8 mouse cellular contexts compared by ENCODE assay signal in the genomic region with DNA sequence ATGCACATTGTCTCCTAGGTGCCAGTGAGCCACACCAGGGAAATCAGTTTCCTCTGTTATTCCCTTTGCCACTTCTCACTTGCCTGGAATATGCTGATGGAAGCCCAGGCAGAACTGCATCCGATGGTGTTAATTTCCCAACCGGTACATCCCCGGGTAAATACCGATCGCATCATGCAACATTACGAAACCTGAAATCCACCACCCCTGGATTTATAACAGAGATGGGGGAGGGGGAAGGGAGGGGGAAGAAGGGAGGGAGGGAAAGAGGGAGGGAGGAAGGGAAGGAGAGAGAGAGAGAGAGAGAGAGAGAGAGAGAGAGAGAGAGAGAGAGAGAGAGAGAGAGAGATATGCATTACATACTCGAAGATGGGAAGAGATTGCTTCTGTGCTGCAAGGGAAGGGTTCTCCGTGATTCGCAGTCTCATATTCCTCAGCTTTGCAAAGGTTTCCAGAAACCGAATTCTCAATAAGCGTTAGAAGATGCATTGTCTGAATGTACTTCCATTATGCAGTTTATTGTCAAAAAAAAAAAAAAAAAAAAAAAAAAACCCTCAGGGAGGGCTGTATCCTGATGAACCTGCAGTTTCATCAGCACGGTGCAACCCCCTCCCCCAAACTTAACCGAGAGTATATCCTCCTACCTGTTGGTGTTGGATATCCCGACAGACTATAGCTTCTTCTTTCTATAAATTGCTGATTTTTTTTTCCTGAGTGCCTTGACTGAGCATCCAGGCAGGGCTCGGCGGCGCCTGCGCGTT. TPM values are rescaled to one million over a fixed set of nuclear protein-coding genes. Genes with fewer than 3 reads are reported as not detected.
A peak's percentile ranks its signal among the peaks of the same experiment; 100 is the strongest.
DNase-seq lines count a peak whose midpoint lies in the region; ATAC-seq and TF ChIP-seq lines count a peak whose summit lies in the region.

No protein-coding gene starts in this region.

- H3K9ac ChIP-seq in heart, embryonic 16.5 days (ENCODE audit: low read length), result peak overlapping the region; percentile 76
- peak overlapping the region; percentile 98 for H3K9ac ChIP-seq in forebrain, embryonic 15.5 days (replicated peaks)
- peak overlapping the region; percentile 74 for H3K9ac ChIP-seq in midbrain, embryonic 16.5 days (ENCODE audit: low read depth, low read length)

- intact Hi-C loops in heart, postnatal 25 days (cut with DNase I), result loop anchor here (2.0 kb wide), 1 partner anchor 33 kb away; a partner anchor contains a TSS
- intact Hi-C loops in gastrocnemius, postnatal 36 days (cut with DNase I), result no loop called here

- H3K36me3 ChIP-seq in heart, embryonic 16.5 days (ENCODE audit: control insufficient read depth, insufficient read depth), result no peaks in the 10 kb centered on the region
- no peaks in the 10 kb centered on the region for H3K36me3 ChIP-seq in forebrain, embryonic 15.5 days
- H3K36me3 ChIP-seq in midbrain, embryonic 16.5 days (ENCODE audit: control insufficient read depth, insufficient read depth, low read length), result no peaks in the 10 kb centered on the region

- H3K4me1 ChIP-seq in heart, embryonic 16.5 days (ENCODE audit: control insufficient read depth, insufficient read depth, low read length), result peaks cover 3% of the 10 kb centered on the region; the same call in 1 of the 2 replicates
- peaks cover 8% of the 10 kb centered on the region for H3K4me1 ChIP-seq in bone marrow macrophage, adult 2 months (ENCODE audit: control insufficient read depth, insufficient read depth, low read length)
- peaks cover 22% of the 10 kb centered on the region for H3K4me1 ChIP-seq in forebrain, embryonic 15.5 days
- peaks cover 5% of the 10 kb centered on the region for H3K4me1 ChIP-seq in midbrain, embryonic 16.5 days (ENCODE audit: control insufficient read depth, insufficient read depth, low read length)

- no peak for DNase-seq in heart, postnatal 25 days (ENCODE audit: low spot score)
- DNase-seq in layer of hippocampus, postnatal 10 days (ENCODE audit: low spot score in 2 of 2), result peak; percentile 25 to 52
- DNase-seq in gastrocnemius, postnatal 36 days, result no peak
- DNase-seq in thymus, postnatal 14 days, result no peak

- H3K27me3 ChIP-seq in heart, embryonic 16.5 days (ENCODE audit: control insufficient read depth, insufficient read depth, low read length), result no peaks in the 10 kb centered on the region
- no peaks in the 10 kb centered on the region for H3K27me3 ChIP-seq in forebrain, embryonic 15.5 days
- no peaks in the 10 kb centered on the region for H3K27me3 ChIP-seq in midbrain, embryonic 16.5 days (ENCODE audit: control insufficient read depth, insufficient read depth, low read depth, low read length)

- WGBS in heart, embryonic 16.5 days, result 1% methylated on average over 19 of the region's 19 CpGs
- under 1% methylated on average over 19 of the region's 19 CpGs for WGBS in forebrain, embryonic 15.5 days
- under 1% methylated on average over 19 of the region's 19 CpGs for WGBS in midbrain, embryonic 16.5 days

- H3K4me2 ChIP-seq in heart, embryonic 16.5 days (ENCODE audit: low read depth, low read length), result peak overlapping the region; percentile 75
- peak overlapping the region; percentile 80 for H3K4me2 ChIP-seq in forebrain, embryonic 15.5 days (replicated peaks)
- H3K4me2 ChIP-seq in midbrain, embryonic 16.5 days (ENCODE audit: low read length), result peak overlapping the region; percentile 86

- no peak for ATAC-seq in heart, embryonic 16.5 days (replicated peaks; ENCODE audit: extremely low read depth, insufficient read depth, low FRiP score)
- peak; percentile 32 for ATAC-seq in forebrain, embryonic 15.5 days (replicated peaks)
- ATAC-seq in midbrain, embryonic 16.5 days, result peak; percentile 44

- peak overlapping the region; percentile 49 for H3K27ac ChIP-seq in heart, embryonic 16.5 days (ENCODE audit: low read length)
- H3K27ac ChIP-seq in bone marrow macrophage, adult 2 months (ENCODE audit: insufficient read depth, low read depth, low read length), result no peak overlapping the region
- H3K27ac ChIP-seq in forebrain, embryonic 15.5 days (replicated peaks), result peak overlapping the region; percentile 100
- H3K27ac ChIP-seq in midbrain, embryonic 16.5 days (ENCODE audit: low read length), result peak overlapping the region; percentile 97

- TF ChIP-seq CTCF in bone marrow macrophage, adult 2 months (IDR thresholded peaks at IDR 0.05; ENCODE audit: low read depth, low read length), result no peak

- H3K9me3 ChIP-seq in heart, embryonic 16.5 days (replicated peaks; ENCODE audit: control insufficient read depth, low read length), result no peaks in the 10 kb centered on the region
- no peaks in the 10 kb centered on the region for H3K9me3 ChIP-seq in forebrain, embryonic 15.5 days
- H3K9me3 ChIP-seq in midbrain, embryonic 16.5 days (replicated peaks; ENCODE audit: control insufficient read depth, low read length, poor library complexity, severe bottlenecking), result no peaks in the 10 kb centered on the region

- no peak for TF ChIP-seq POLR2A in bone marrow macrophage, adult 2 months (IDR thresholded peaks at IDR 0.05; ENCODE audit: borderline replicate concordance, low read depth, low read length)

- peak overlapping the region; percentile 60 for H3K4me3 ChIP-seq in heart, embryonic 16.5 days (ENCODE audit: low read length)
- peak overlapping the region; percentile 65 for H3K4me3 ChIP-seq in bone marrow macrophage, adult 2 months (ENCODE audit: insufficient read depth, low read length)
- H3K4me3 ChIP-seq in forebrain, embryonic 15.5 days, result peak overlapping the region; percentile 86
- H3K4me3 ChIP-seq in midbrain, embryonic 16.5 days (ENCODE audit: low read depth, low read length), result peak overlapping the region; percentile 56

RNA-seq across cellular contexts. Expression of a gene that starts 1.6 kb away (rescaled TPM):
- 2.0 and 2.2 TPM in 2 replicates for polyA plus RNA-seq in heart, embryonic 16.5 days (2015; fragmentation: Nextera tagmentation; extraction: Ambion mirVana)
- under 1 TPM; 0.11 to 0.47 TPM for total RNA-seq in heart, postnatal 25 days (2021)
- polyA plus RNA-seq in bone marrow macrophage, adult 2 months (2012; ENCODE audit: insufficient read depth, insufficient read length, missing spikeins), result 6.7 and 9.7 TPM in 2 replicates
- 123 and 138 TPM in 2 replicates for polyA plus RNA-seq in forebrain, embryonic 15.5 days (2015; fragmentation: Nextera tagmentation; extraction: Ambion mirVana)
- total RNA-seq in layer of hippocampus, postnatal 10 days (2021), result 10 to 100 TPM; 52.8 to 53.0 TPM
- polyA plus RNA-seq in midbrain, embryonic 16.5 days (2015; fragmentation: Nextera tagmentation; extraction: Ambion mirVana), result 121 and 122 TPM in 2 replicates
- total RNA-seq in gastrocnemius, postnatal 36 days (2021), result not detected

RNA-seq across cellular contexts. Expression of a gene that starts 33.2 kb away (rescaled TPM):
- 110 and 120 TPM in 2 replicates for polyA plus RNA-seq in heart, embryonic 16.5 days (2015; fragmentation: Nextera tagmentation; extraction: Ambion mirVana)
- total RNA-seq in heart, postnatal 25 days (2021), result 10 to 100 TPM; 40.9 to 44.3 TPM
- 152 and 158 TPM in 2 replicates for polyA plus RNA-seq in bone marrow macrophage, adult 2 months (2012; ENCODE audit: insufficient read depth, insufficient read length, missing spikeins)
- 96.6 and 97.6 TPM in 2 replicates for polyA plus RNA-seq in forebrain, embryonic 15.5 days (2015; fragmentation: Nextera tagmentation; extraction: Ambion mirVana)
- total RNA-seq in layer of hippocampus, postnatal 10 days (2021), result 10 to 100 TPM; 48.8 to 49.1 TPM
- 103 and 110 TPM in 2 replicates for polyA plus RNA-seq in midbrain, embryonic 16.5 days (2015; fragmentation: Nextera tagmentation; extraction: Ambion mirVana)
- total RNA-seq in gastrocnemius, postnatal 36 days (2021), result 10 to 100 TPM; 23.3 to 29.1 TPM

Comparison
In these comparisons a context has a peak if more than half of its experiments do, and no peak if none do; other contexts are left out.
1. DNase-seq: peak in layer of hippocampus, postnatal 10 days (2 of 2); none in heart, postnatal 25 days (single experiment), gastrocnemius, postnatal 36 days (0 of 2) and thymus, postnatal 14 days (single experiment).
2. RNA of a gene that starts 1.6 kb away (polyA plus RNA-seq): 123 to 138 TPM in forebrain, embryonic 15.5 days and 121 to 122 TPM in midbrain, embryonic 16.5 days; 6.7 to 9.7 TPM in bone marrow macrophage, adult 2 months and 2.0 to 2.2 TPM in heart, embryonic 16.5 days; every median in the first group is over 10 times any median in the second.
3. Peak in every context shown above with its lines, with median percentiles within 50 percentile points of each other: H3K4me2 ChIP-seq, H3K4me3 ChIP-seq and H3K9ac ChIP-seq.